ENCODE assay signal across 20 mouse cellular contexts in genomic region chr1:69655368-69655767, GRCm38 (mm10). TPM values are rescaled to one million over a fixed set of nuclear protein-coding genes. Genes with fewer than 3 reads are reported as not detected.
A peak's percentile ranks its signal among the peaks of the same experiment; 100 is the strongest.
DNase-seq lines count a peak whose midpoint lies in the region; ATAC-seq lines count a peak whose summit lies in the region.
"Had no signal": no experiment of that assay in that cellular context is flagged by ENCODE, and none has a peak within 500 bp of the region (broad histone marks: within the 10 kb centered on the region; RNA-seq: fewer than 3 reads in every experiment).

No protein-coding gene starts in this region.

- 62% methylated on average over 5 of the region's 5 CpGs for WGBS in intestine, embryonic 16.5 days
- WGBS in forebrain, embryonic 11.5 days, result 92% methylated on average over 5 of the region's 5 CpGs

- no peaks in the 10 kb centered on the region for H3K9me3 ChIP-seq in intestine, embryonic 16.5 days (ENCODE audit: control insufficient read depth, low read length)
- no peaks in the 10 kb centered on the region for H3K9me3 ChIP-seq in forebrain, embryonic 11.5 days (ENCODE audit: control insufficient read depth, low read length)
- H3K9me3 ChIP-seq: forebrain, embryonic 10.5 days; heart, embryonic 15.5 days; hindbrain, embryonic 10.5 days had no signal

- H3K36me3 ChIP-seq in intestine, embryonic 16.5 days (ENCODE audit: control insufficient read depth, insufficient read depth, low read length), result no peaks in the 10 kb centered on the region
- H3K36me3 ChIP-seq in forebrain, embryonic 11.5 days (ENCODE audit: control insufficient read depth, insufficient read depth, low read length), result no peaks in the 10 kb centered on the region
- H3K36me3 ChIP-seq: forebrain, embryonic 10.5 days; heart, embryonic 15.5 days; hindbrain, embryonic 10.5 days had no signal

- H3K4me3 ChIP-seq in intestine, embryonic 16.5 days (ENCODE audit: low read length), result no peak overlapping the region
- no peak overlapping the region for H3K4me3 ChIP-seq in forebrain, embryonic 11.5 days (ENCODE audit: low read depth, low read length)
- H3K4me3 ChIP-seq: forebrain, embryonic 10.5 days; heart, embryonic 15.5 days; hindbrain, embryonic 10.5 days; layer of hippocampus, adult 2 months had no signal

- ATAC-seq in intestine, embryonic 16.5 days, result peak; percentile 34; the same call in 1 of the 2 replicates
- no peak for ATAC-seq in forebrain, embryonic 11.5 days (replicated peaks; ENCODE audit: low FRiP score)

- H3K4me1 ChIP-seq in intestine, embryonic 16.5 days (ENCODE audit: control insufficient read depth, insufficient read depth, low read length), result no peaks in the 10 kb centered on the region
- no peaks in the 10 kb centered on the region; the same call in 1 of the 2 replicates for H3K4me1 ChIP-seq in forebrain, embryonic 11.5 days (replicated peaks; ENCODE audit: control insufficient read depth, insufficient read depth, low read length)

- H3K9ac ChIP-seq in intestine, embryonic 16.5 days (ENCODE audit: low read depth, low read length), result no peak overlapping the region
- H3K9ac ChIP-seq in forebrain, embryonic 11.5 days (ENCODE audit: low read length), result no peak overlapping the region
- H3K9ac ChIP-seq: heart, embryonic 15.5 days had no signal

- no peaks in the 10 kb centered on the region for H3K27me3 ChIP-seq in intestine, embryonic 16.5 days (replicated peaks; ENCODE audit: control insufficient read depth, insufficient read depth, low read length)
- no peaks in the 10 kb centered on the region for H3K27me3 ChIP-seq in forebrain, embryonic 11.5 days (ENCODE audit: control insufficient read depth, insufficient read depth, low read length)
- H3K27me3 ChIP-seq: heart, embryonic 15.5 days had no signal

- H3K27ac ChIP-seq in intestine, embryonic 16.5 days (ENCODE audit: low read length), result no peak overlapping the region
- H3K27ac ChIP-seq in forebrain, embryonic 11.5 days (ENCODE audit: low read depth, low read length), result no peak overlapping the region
- H3K27ac ChIP-seq: forebrain, embryonic 10.5 days; heart, embryonic 15.5 days; hindbrain, embryonic 10.5 days; layer of hippocampus, adult 2 months had no signal

- no peak overlapping the region for H3K4me2 ChIP-seq in intestine, embryonic 16.5 days (ENCODE audit: low read depth, low read length)
- H3K4me2 ChIP-seq in forebrain, embryonic 11.5 days (ENCODE audit: low read depth, low read length, severe bottlenecking), result no peak overlapping the region
- H3K4me2 ChIP-seq: heart, embryonic 15.5 days had no signal

- DNase-seq in adrenal gland, adult 2 months, result peak; percentile 11
- no peak for DNase-seq in adrenal gland, postnatal 14 days
- DNase-seq in 3T3-L1 (ENCODE audit: low read depth, low spot score), result peak; percentile 53
- peak; percentile 19 for DNase-seq in adipocyte (ENCODE audit: low spot score)
- no peak for DNase-seq in layer of hippocampus, adult 8-10 months (ENCODE audit: low spot score in 2 of 2)
- DNase-seq in forebrain, embryonic 11.5 days (ENCODE audit: low spot score), result no peak
- no peak for DNase-seq in cerebellum, postnatal 25 days
- DNase-seq: adrenal gland, postnatal 25 days; cerebellum, adult 11 months; cerebellum, postnatal 10 days; embryo, embryonic 11 days; heart, adult 18-20 months; liver; lung, postnatal 14 days; thymus, postnatal 36 days had no signal

RNA-seq across cellular contexts. Expression of gene Ikzf2, which starts 31.7 kb away (rescaled TPM):
- 1 to 10 TPM; 7.7 to 9.9 TPM for total RNA-seq in adrenal gland, adult 2 months (2021)
- 0.22 and 0.80 TPM in 2 replicates for polyA plus RNA-seq in adrenal gland, adult 2 months (2012; rRNA removed)
- 9.2 and 12.2 TPM in 2 replicates for total RNA-seq in adrenal gland, postnatal 14 days (2021)
- 2.1 and 2.4 TPM in 2 replicates for polyA plus RNA-seq in intestine, embryonic 16.5 days (2015; fragmentation: Nextera tagmentation; extraction: Ambion mirVana)
- 10 to 100 TPM in 2 of 4 experiments, 1 to 10 TPM in 2; 6.6 to 16.7 (median 11.8) TPM for total RNA-seq in layer of hippocampus, adult 8-10 months (2022)
- polyA plus RNA-seq in forebrain, embryonic 11.5 days (2014; fragmentation: Nextera tagmentation; extraction: Ambion mirVana), result 4.7 and 6.2 TPM in 2 replicates

Comparison
In these comparisons a context has a peak if more than half of its experiments do, and no peak if none do; other contexts are left out.
1. DNase-seq: peak in adrenal gland, adult 2 months (single experiment), 3T3-L1 (single experiment) and adipocyte (single experiment); none in adrenal gland, postnatal 14 days (single experiment), layer of hippocampus, adult 8-10 months (0 of 2), forebrain, embryonic 11.5 days (single experiment) and cerebellum, postnatal 25 days (0 of 2).